In the genomic region with DNA sequence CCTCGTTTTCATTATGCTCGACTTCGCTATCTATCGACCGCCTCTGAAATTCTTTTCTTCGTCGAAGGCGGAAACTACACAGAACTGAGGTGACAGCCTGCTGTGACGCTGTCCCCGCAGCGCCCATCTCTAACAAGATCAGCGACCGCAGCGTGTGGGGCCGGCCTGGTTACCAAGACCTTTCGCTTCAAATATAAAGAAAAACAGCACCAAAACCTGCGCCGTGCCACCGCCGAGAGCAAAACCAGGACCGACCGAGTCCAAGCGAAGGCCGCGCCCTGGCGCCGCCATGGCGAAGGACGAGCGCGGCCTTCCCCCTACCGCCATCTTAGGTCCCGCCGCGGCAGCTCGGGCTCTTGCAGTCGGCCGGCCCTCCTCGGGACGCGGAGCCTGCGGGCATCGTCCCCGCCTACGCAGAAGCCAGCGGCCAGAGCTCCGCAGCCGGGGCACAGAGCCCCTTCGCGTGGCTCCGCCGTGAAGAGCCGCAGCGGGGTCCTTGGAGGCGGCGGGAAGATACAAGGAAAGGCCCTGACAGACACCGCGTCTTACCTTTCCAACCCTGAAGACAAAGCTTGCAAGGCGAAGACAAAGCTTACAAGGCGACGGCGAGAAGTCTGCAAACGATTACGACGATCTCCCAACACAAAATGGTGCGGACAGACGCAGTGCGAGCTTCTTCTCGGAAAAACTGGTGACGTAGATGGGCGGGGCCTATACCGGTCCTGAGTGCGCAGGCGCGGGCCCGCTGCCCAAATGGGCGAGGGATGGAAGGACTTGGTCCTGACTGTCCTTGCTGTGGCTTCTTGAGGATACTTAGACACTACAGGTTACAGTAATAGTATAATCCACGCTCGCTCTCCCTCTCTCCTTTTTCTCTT, we compare ENCODE assay signal across 8 mouse cellular contexts. TPM values are rescaled to one million over a fixed set of nuclear protein-coding genes. Genes with fewer than 3 reads are reported as not detected.
DNase-seq lines count a peak whose midpoint lies in the region; ATAC-seq and TF ChIP-seq lines count a peak whose summit lies in the region.

A gene (minus strand): TSS at position 696 of the 878 bp plus-strand sequence.

- H3K4me3 ChIP-seq in ES-Bruce4 (ENCODE audit: low read depth, low read length): peak within 1 kb of the TSS; percentile 80
- H3K4me3 ChIP-seq in forebrain, embryonic 13.5 days: peak within 1 kb of the TSS; percentile 100
- peak within 1 kb of the TSS; percentile 96 for H3K4me3 ChIP-seq in neural tube, embryonic 15.5 days (replicated peaks)

- ATAC-seq in cerebellum, adult (ENCODE audit: insufficient number of reproducible peaks, low FRiP score, low TSS enrichment): peak; percentile 90
- peak; percentile 95 for ATAC-seq in forebrain, embryonic 13.5 days
- ATAC-seq in neural tube, embryonic 15.5 days (ENCODE audit: low FRiP score): peak; percentile 97

- H3K4me2 ChIP-seq in forebrain, embryonic 13.5 days: peak within 1 kb of the TSS; percentile 80
- H3K4me2 ChIP-seq in neural tube, embryonic 15.5 days: peak within 1 kb of the TSS; percentile 72

- intact Hi-C loops in heart, postnatal 10 days (cut with DNase I): no loop called here

- H3K27ac ChIP-seq in ES-Bruce4 (ENCODE audit: insufficient read depth, low read length): peak within 1 kb of the TSS; percentile 85
- peak within 1 kb of the TSS; percentile 99 for H3K27ac ChIP-seq in forebrain, embryonic 13.5 days
- H3K27ac ChIP-seq in neural tube, embryonic 15.5 days (replicated peaks): peak within 1 kb of the TSS; percentile 99

- TF ChIP-seq EP300 in ES-Bruce4 (IDR thresholded peaks at IDR 0.05; ENCODE audit: insufficient read depth, low read depth, low read length): no peak

- TF ChIP-seq POLR2A in ES-Bruce4 (IDR thresholded peaks at IDR 0.05; ENCODE audit: insufficient read depth, low read length): peak; percentile 95

- H3K36me3 ChIP-seq in ES-Bruce4 (ENCODE audit: control insufficient read depth, insufficient read depth, low read length, poor library complexity, severe bottlenecking): peaks cover 29% of the 10 kb centered on the region
- H3K36me3 ChIP-seq in forebrain, embryonic 13.5 days (ENCODE audit: poor library complexity, severe bottlenecking): peaks cover 25% of the 10 kb centered on the region
- H3K36me3 ChIP-seq in neural tube, embryonic 15.5 days: peaks cover 24% of the 10 kb centered on the region

- no peaks in the 10 kb centered on the region for H3K27me3 ChIP-seq in ES-Bruce4 (ENCODE audit: control insufficient read depth, insufficient read depth, low read length, poor library complexity, severe bottlenecking)
- no peaks in the 10 kb centered on the region for H3K27me3 ChIP-seq in forebrain, embryonic 13.5 days
- no peaks in the 10 kb centered on the region for H3K27me3 ChIP-seq in neural tube, embryonic 15.5 days (replicated peaks)

- no peak for TF ChIP-seq CTCF in ES-Bruce4 (IDR thresholded peaks at IDR 0.05; ENCODE audit: low read depth, low read length)

- DNase-seq in heart, postnatal 10 days: peak; percentile 100
- peak; percentile 97 for DNase-seq in layer of hippocampus, adult 11-12 months (ENCODE audit: low spot score)
- DNase-seq in lung, adult 18-20 months: peak; percentile 97 to 98
- peak; percentile 94 for DNase-seq in testis, postnatal 14 days (ENCODE audit: low spot score)

- H3K9me3 ChIP-seq in ES-Bruce4 (replicated peaks; ENCODE audit: control insufficient read depth, insufficient read depth, low read length, poor library complexity, severe bottlenecking): no peaks in the 10 kb centered on the region
- no peaks in the 10 kb centered on the region for H3K9me3 ChIP-seq in forebrain, embryonic 13.5 days (replicated peaks)
- H3K9me3 ChIP-seq in neural tube, embryonic 15.5 days (replicated peaks): no peaks in the 10 kb centered on the region

- under 1% methylated on average over 79 of the region's 79 CpGs for WGBS in forebrain, embryonic 13.5 days
- WGBS in neural tube, embryonic 15.5 days: under 1% methylated on average over 79 of the region's 79 CpGs

- H3K4me1 ChIP-seq in ES-Bruce4 (ENCODE audit: control insufficient read depth, insufficient read depth, low read length): no peaks in the 10 kb centered on the region
- peaks cover 19% of the 10 kb centered on the region for H3K4me1 ChIP-seq in forebrain, embryonic 13.5 days
- peaks cover 32% of the 10 kb centered on the region for H3K4me1 ChIP-seq in neural tube, embryonic 15.5 days

- H3K9ac ChIP-seq in ES-Bruce4 (ENCODE audit: low read depth, poor library complexity, severe bottlenecking): peak within 1 kb of the TSS; percentile 89
- H3K9ac ChIP-seq in forebrain, embryonic 13.5 days: peak within 1 kb of the TSS; percentile 100
- H3K9ac ChIP-seq in neural tube, embryonic 15.5 days (replicated peaks): peak within 1 kb of the TSS; percentile 100

RNA-seq across cellular contexts. Expression of the gene that starts here (rescaled TPM):
- polyA plus RNA-seq in ES-Bruce4 (2011; ENCODE audit: insufficient read depth, insufficient read length, low read depth, missing spikeins): 201 and 216 TPM in 2 replicates
- polyA plus RNA-seq in forebrain, embryonic 13.5 days (2015; fragmentation: Nextera tagmentation; extraction: Ambion mirVana): 165 and 177 TPM in 2 replicates
- total RNA-seq in heart, postnatal 10 days (2021): 10 to 100 TPM; 62.6 to 80.1 TPM
- 157 TPM in 2 replicates for polyA plus RNA-seq in neural tube, embryonic 15.5 days (2015; fragmentation: Nextera tagmentation; extraction: Ambion mirVana)

Comparison
In these comparisons a context has a peak if more than half of its experiments do, and no peak if none do; other contexts are left out.
1. Peak in every context shown above with its lines: DNase-seq, ATAC-seq, H3K4me3 ChIP-seq and H3K27ac ChIP-seq.